Mouse (Mus musculus) liver, adult 2 months (tissue): ENCODE measurements at regions not wholly inside any gene's neighbourhood (a gene's known extent, or its start where the extent isn't known, plus 50 kb on each side); places are given as distances from the start of the nearest gene placed in this dataset.

Source experiments
- DNase-seq: peaks from one replicate; pipeline ENCODE4 v3.0.0-alpha.2; 2011; ENCODE audit warnings: low read depth, low spot score; ENCODE audit errors: extremely low read depth
- H3K27ac ChIP-seq: fragments of 200-500 bp; replicated peaks from 2 replicates; pipeline ENCODE4 v1.5.1; 2012; ENCODE audit warnings: low read depth, mild to moderate bottlenecking, control low read depth, inconsistent platforms, low read length; ENCODE audit not compliant: insufficient read depth
- H3K27me3 ChIP-seq: fragments of 200-500 bp; 2 replicates; pipeline ENCODE4 v1.6.1; 2012; ENCODE audit warnings: mild to moderate bottlenecking, moderate library complexity, low read length, inconsistent platforms; ENCODE audit not compliant: control insufficient read depth, insufficient read depth
- H3K36me3 ChIP-seq: fragments of 200-500 bp; 2 replicates; pipeline ENCODE4 v1.6.1; 2012; ENCODE audit warnings: low read length, inconsistent platforms; ENCODE audit not compliant: control insufficient read depth, insufficient read depth
- H3K4me1 ChIP-seq: fragments of 200-500 bp; 2 replicates; pipeline ENCODE4 v1.6.1; 2011; ENCODE audit warnings: low read length; ENCODE audit not compliant: control insufficient read depth, insufficient read depth
- H3K4me3 ChIP-seq: fragments of 200-500 bp; 2 replicates; pipeline ENCODE4 v1.5.1; 2011; ENCODE audit warnings: low read depth, mild to moderate bottlenecking, control low read depth, low read length, moderate library complexity; ENCODE audit not compliant: insufficient read depth
- H3K79me2 ChIP-seq: fragments of 200-500 bp; 2 replicates; pipeline ENCODE4 v1.6.1; 2012; ENCODE audit warnings: inconsistent platforms, mild to moderate bottlenecking, low read length, moderate library complexity; ENCODE audit not compliant: control insufficient read depth, insufficient read depth
- H3K9ac ChIP-seq: fragments of 200-500 bp; 2 replicates; pipeline ENCODE4 v1.6.1; 2012; ENCODE audit warnings: low read depth, mild to moderate bottlenecking, control low read depth, inconsistent platforms, low read length
- CTCF ChIP-seq: fragments of 200-500 bp; IDR thresholded peaks from 2 replicates; pipeline ENCODE4 v1.5.1; 2011; ENCODE audit warnings: low read depth, low read length, control low read depth
- POLR2A ChIP-seq: fragments of 200-500 bp; IDR thresholded peaks from 2 replicates; pipeline ENCODE4 v1.6.1; 2011; ENCODE audit warnings: low read length, control low read depth; ENCODE audit not compliant: insufficient read depth; ENCODE audit errors: extremely low read depth
- WGBS: fragments of 180-500 bp; shearing (Covaris S2); methylation state at CpG from one replicate; pipeline ENCODE4 v1.1.7; 2018; 5-methylcytosine and 5-hydroxymethylcytosine counted together

DNA sequence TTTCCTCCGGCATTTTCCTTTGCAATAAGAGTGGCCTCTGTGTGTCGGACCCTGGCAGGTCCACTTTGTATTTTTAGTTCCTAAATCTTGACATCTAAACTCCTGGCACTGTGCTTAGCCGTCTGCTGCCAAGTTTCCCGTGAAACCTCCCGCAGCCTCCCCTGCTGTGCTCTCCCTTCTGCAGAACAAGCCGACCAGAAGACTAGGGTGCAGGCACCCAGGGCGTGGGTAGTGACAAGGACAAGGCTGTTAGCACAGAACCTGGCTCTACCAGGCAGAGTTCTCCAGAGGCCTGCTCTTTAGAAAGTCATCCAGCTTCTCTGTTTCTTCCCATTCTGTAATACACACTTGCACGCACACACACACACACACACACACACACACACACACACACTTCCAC lies 274.8 kb downstream of the Vrk1 start:
- WGBS, result 83% methylated on average over 8 of the region's 8 CpGs
- Histone ChIP-seq H3K27ac (no peak overlapping the region), H3K27me3 (no peaks in the 10 kb centered on the region), H3K79me2 (no peaks in the 10 kb centered on the region), H3K4me1 (no peaks in the 10 kb centered on the region), H3K9ac (no peak overlapping the region), H3K4me3 (no peak overlapping the region), H3K36me3 (no peaks in the 10 kb centered on the region)
- TF ChIP-seq POLR2A (no peak), CTCF (no peak)
- DNase-seq, result no peak

DNA sequence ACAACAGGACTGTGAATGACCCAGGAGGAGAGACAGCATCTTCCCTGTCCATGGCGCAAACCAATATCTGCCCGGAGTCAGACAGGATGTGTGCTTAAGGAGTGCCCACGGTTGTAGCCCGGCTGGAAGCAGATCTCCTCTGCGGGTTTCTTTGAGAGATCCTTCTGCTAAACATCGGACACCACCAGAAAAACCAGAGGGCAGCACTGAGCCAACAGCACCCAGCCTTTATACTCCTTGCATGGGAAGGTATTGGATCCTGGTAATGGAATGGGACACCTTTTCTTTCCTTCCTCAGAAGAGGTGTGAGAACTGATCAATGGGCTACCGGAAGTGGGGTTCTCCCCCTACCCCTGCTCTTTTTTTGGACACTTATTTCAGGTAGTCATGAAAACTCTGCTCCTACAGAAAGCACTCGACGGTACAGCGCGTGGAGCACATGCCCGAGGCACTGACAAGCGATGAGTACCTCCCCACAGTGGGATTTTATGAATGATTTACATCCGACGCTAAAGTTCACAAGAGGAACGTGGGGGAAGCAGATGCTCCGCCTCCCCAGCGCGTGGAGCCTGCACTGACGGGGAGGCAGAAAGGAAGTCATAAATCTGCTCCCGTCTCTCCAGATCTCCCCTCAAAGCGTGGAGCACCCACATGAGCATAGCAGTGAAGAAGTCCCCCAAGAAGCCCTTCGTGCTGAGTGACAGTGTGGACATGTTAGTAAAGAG lies 278.9 kb downstream of the Vrk1 start:
- Histone ChIP-seq H3K27me3 (no peaks in the 10 kb centered on the region), H3K27ac (no peak overlapping the region), H3K36me3 (no peaks in the 10 kb centered on the region), H3K4me3 (no peak overlapping the region), H3K9ac (no peak overlapping the region), H3K79me2 (no peaks in the 10 kb centered on the region), H3K4me1 (no peaks in the 10 kb centered on the region)
- WGBS, result 68% methylated on average over 23 of the region's 23 CpGs
- TF ChIP-seq POLR2A, result no peak
- no peak for TF ChIP-seq CTCF
- no peak for DNase-seq

DNA sequence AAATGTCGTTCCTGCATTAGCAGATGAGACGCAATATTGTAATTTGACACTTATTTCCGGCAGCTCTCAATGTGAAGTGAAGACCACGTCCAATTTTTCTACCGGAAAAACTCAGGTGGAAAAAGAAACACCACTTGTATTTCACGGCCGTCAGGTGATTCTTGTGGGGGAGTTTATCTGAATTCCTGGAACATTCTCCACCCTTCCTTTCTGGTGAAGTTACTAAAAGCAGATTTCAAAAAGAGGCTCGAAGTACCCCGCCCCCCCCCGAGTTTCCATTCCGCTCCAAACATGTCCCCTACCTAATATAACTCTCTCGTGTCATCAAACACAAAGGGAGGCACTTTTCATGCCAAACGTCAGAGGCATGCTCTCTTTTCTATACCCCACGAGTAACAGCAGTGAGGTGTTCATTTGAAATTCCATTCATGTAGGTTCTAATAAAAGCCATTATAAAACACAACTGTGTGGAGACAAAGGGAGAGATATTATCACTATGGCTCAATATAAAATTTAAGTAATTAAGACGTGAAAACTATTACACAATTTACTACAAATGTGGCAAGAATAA lies 281.5 kb downstream of the Vrk1 start:
- no peak for TF ChIP-seq CTCF
- no peak for TF ChIP-seq POLR2A
- H3K9ac ChIP-seq, result no peak overlapping the region
- 75% methylated on average over 15 of the region's 15 CpGs for WGBS

DNA sequence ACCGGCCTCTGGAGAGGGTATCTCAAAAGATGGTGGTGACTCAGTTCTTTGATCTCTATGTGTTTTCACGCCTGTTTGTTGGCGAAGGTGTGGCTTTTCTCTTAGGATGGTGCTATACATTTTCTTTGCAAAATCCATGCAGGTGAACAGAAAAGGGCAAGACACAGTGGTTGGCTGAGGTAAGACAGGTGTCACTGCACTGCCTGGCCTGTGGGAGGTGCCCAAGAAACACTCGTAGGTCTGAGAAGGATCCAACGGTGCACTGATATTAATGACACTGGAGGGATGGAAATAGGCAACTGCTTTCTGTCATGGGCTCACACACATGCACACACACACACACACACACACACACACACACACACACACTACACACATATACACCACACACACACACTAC lies 283.1 kb downstream of the Vrk1 start:
- Histone ChIP-seq H3K4me3 (no peak overlapping the region), H3K27me3 (no peaks in the 10 kb centered on the region), H3K79me2 (no peaks in the 10 kb centered on the region), H3K9ac (no peak overlapping the region), H3K27ac (no peak overlapping the region), H3K4me1 (no peaks in the 10 kb centered on the region), H3K36me3 (no peaks in the 10 kb centered on the region)
- DNase-seq, result peak; percentile 1
- TF ChIP-seq CTCF (peak; percentile 47), POLR2A (no peak)
- 54% methylated on average over 5 of the region's 5 CpGs for WGBS

More for the DNA sequence above, 281.5 kb downstream of the Vrk1 start:
- no peaks in the 10 kb centered on the region for H3K4me1 ChIP-seq
- no peak overlapping the region for H3K27ac ChIP-seq
- H3K36me3 ChIP-seq, result no peaks in the 10 kb centered on the region
- no peaks in the 10 kb centered on the region for H3K27me3 ChIP-seq
- H3K79me2 ChIP-seq, result no peaks in the 10 kb centered on the region
- no peak for DNase-seq
- H3K4me3 ChIP-seq, result no peak overlapping the region

DNA sequence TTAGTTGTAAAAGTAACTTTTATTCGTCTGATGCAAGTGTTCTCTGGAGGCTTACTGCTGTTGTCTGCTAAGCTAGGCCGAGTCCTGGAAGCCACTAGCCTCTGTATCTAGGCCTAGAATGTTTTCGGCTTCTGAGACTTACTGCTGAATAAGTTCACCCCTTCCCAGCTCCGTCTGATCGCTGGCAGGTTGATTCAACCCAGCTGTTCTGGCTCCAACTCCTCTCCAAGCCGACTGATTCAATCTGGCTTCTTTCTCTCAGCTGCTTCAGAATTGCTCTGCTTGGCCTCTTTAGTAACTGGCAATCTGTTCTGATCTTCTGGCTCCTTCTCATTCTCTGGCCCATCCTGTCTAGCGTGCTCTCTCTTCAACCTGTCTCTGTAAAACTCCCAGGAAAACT lies 285.6 kb downstream of the Vrk1 start:
- no peak overlapping the region for H3K27ac ChIP-seq
- H3K4me3 ChIP-seq, result no peak overlapping the region
- H3K36me3 ChIP-seq, result no peaks in the 10 kb centered on the region
- H3K4me1 ChIP-seq, result no peaks in the 10 kb centered on the region
- H3K79me2 ChIP-seq, result no peaks in the 10 kb centered on the region
- no peak for DNase-seq
- H3K27me3 ChIP-seq, result no peaks in the 10 kb centered on the region
- H3K9ac ChIP-seq, result no peak overlapping the region
- 76% methylated on average over 7 of the region's 7 CpGs for WGBS
- TF ChIP-seq CTCF, result no peak
- no peak for TF ChIP-seq POLR2A

DNA sequence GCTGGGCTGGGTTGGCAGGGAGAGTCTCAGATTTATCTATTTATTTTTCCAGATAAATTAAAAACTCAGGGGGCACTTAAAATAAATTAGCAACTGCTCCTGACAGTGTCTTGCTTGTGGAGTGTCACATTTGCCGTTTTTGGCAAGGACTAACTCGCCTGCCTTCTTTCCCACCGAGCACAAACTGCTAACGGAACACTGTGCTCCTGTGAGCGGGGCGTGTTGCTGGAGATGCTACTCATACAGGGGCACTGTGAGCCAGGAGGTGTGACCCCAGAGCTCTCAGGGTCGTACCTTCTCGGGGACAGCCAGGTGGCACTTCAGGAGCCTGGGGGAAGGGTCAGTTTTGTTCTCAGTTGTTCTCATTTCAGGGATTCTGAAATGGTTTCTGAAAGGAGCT lies 292.6 kb downstream of the Vrk1 start:
- Histone ChIP-seq H3K27ac (no peak overlapping the region), H3K9ac (no peak overlapping the region), H3K79me2 (no peaks in the 10 kb centered on the region), H3K4me3 (no peak overlapping the region), H3K27me3 (no peaks in the 10 kb centered on the region), H3K36me3 (no peaks in the 10 kb centered on the region), H3K4me1 (no peaks in the 10 kb centered on the region)
- 60% methylated on average over 8 of the region's 8 CpGs for WGBS
- TF ChIP-seq CTCF, result no peak
- TF ChIP-seq POLR2A, result no peak
- no peak for DNase-seq
